Mouse (Mus musculus) liver, embryonic 13.5 days (tissue): Measurements from ENCODE around the gene Zfp354a. TPM values are rescaled to one million over a fixed set of nuclear protein-coding genes. Genes with fewer than 3 reads are reported as not detected.

Experiments
- polyA plus RNA-seq: library from polyadenylated mRNA; unstranded; fragments of >200 nt; fragmentation: Nextera tagmentation; extraction: Ambion mirVana; gene quantifications from 2 replicates; pipeline ENCODE4 v1.2.1, GENCODE M21; 2015

The Zfp354a gene
- polyA plus RNA-seq, 1 experiment from 2014 or later = 1.5 TPM

Other genes with a start within 250 kb of the Zfp354a start
- 1.7 TPM in 2 replicates for gene Zfp354c, start 231.5 kb upstream of the Zfp354a start, polyA plus RNA-seq
- 0.07 TPM in 2 replicates for gene Zfp879, start 217.7 kb upstream of the Zfp354a start, polyA plus RNA-seq
- 0.03 TPM in 1 of 2 replicates, not detected in the other for gene Grm6, start 208.6 kb upstream of the Zfp354a start, polyA plus RNA-seq
- 0.37 and 0.70 TPM in 2 replicates for gene Zfp454, start 171.6 kb upstream of the Zfp354a start, polyA plus RNA-seq
- gene Zfp2, start 143.1 kb upstream of the Zfp354a start, polyA plus RNA-seq = 3.1 and 3.2 TPM in 2 replicates
- 0.10 and 0.20 TPM in 2 replicates for gene Zfp354b, start 127.6 kb upstream of the Zfp354a start, polyA plus RNA-seq
- gene 4933414I15Rik, start 115.5 kb upstream of the Zfp354a start, polyA plus RNA-seq = not detected in 2 replicates
- not detected in 2 replicates for gene Prop1, start 105.5 kb upstream of the Zfp354a start, polyA plus RNA-seq
- not detected in 2 replicates for gene Olfr1378, start 92.7 kb upstream of the Zfp354a start, polyA plus RNA-seq
- gene Olfr1377, start 77.3 kb upstream of the Zfp354a start, polyA plus RNA-seq = not detected in 2 replicates
- not detected in 2 replicates for gene Olfr51, start 55.7 kb upstream of the Zfp354a start, polyA plus RNA-seq
- gene Olfr54, start 45.0 kb upstream of the Zfp354a start, polyA plus RNA-seq = not detected in 2 replicates
- gene Olfr1375, start 11.1 kb upstream of the Zfp354a start, polyA plus RNA-seq = not detected in 2 replicates
- not detected in 2 replicates for gene Gm12569, start 161.2 kb downstream of the Zfp354a start, polyA plus RNA-seq
- gene Clk4, start 202.5 kb downstream of the Zfp354a start, polyA plus RNA-seq = 51.0 and 62.9 TPM in 2 replicates
- 0.59 TPM in 2 replicates for gene BC049762, start 203.8 kb downstream of the Zfp354a start, polyA plus RNA-seq
- gene Col23a1, start 230.7 kb downstream of the Zfp354a start, polyA plus RNA-seq = 0.30 and 0.37 TPM in 2 replicates